Mouse (Mus musculus) liver, embryonic 11.5 days (tissue): ENCODE data around the gene Dram1. TPM values are rescaled to one million over a fixed set of nuclear protein-coding genes. Genes with fewer than 3 reads are reported as not detected.

ENCODE experiments used
- ATAC-seq: fragments of 200-750 bp; cut with Nextera tagmentation; replicated peaks from 2 replicates; pipeline ENCODE4 v1.8.0; 2017; ENCODE audit warnings: moderate number of reproducible peaks, mild to moderate bottlenecking, moderate TSS enrichment, moderate library complexity; ENCODE audit not compliant: low FRiP score
- DNase-seq: peaks from one replicate; pipeline ENCODE4 v3.0.0-alpha.2; 2017; ENCODE audit warnings: low spot score
- H3K27ac ChIP-seq: fragments of 300-500 bp; sonication (generic); 2 replicates; pipeline ENCODE4 v1.5.1; 2014; ENCODE audit warnings: mild to moderate bottlenecking, low read depth, low read length, control low read depth
- H3K27me3 ChIP-seq: fragments of 300-500 bp; sonication (generic); replicated peaks from 2 replicates; pipeline ENCODE4 v1.6.1; 2014; ENCODE audit warnings: low read length, mixed read lengths; ENCODE audit not compliant: control insufficient read depth, insufficient read depth
- H3K36me3 ChIP-seq: fragments of 300-500 bp; sonication (generic); 2 replicates; pipeline ENCODE4 v1.6.1; 2014; ENCODE audit warnings: mild to moderate bottlenecking, low read length, moderate library complexity, mixed read lengths; ENCODE audit not compliant: control insufficient read depth, insufficient read depth
- H3K4me1 ChIP-seq: fragments of 300-500 bp; sonication (generic); replicated peaks from 2 replicates; pipeline ENCODE4 v1.6.1; 2014; ENCODE audit warnings: low read length, mixed read lengths; ENCODE audit not compliant: control insufficient read depth, insufficient read depth
- H3K4me2 ChIP-seq: fragments of 300-500 bp; sonication (generic); 2 replicates; pipeline ENCODE4 v1.6.1; 2014; ENCODE audit warnings: mild to moderate bottlenecking, control low read depth, moderate library complexity
- H3K4me3 ChIP-seq: fragments of 300-500 bp; sonication (generic); 2 replicates; pipeline ENCODE4 v1.5.1; 2014; ENCODE audit warnings: low read depth, low read length, control low read depth
- H3K9ac ChIP-seq: fragments of 300-500 bp; sonication (generic); 2 replicates; pipeline ENCODE4 v1.6.1; 2014; ENCODE audit warnings: low read depth, low read length, control low read depth
- H3K9me3 ChIP-seq: fragments of 300-500 bp; sonication (generic); 2 replicates; pipeline ENCODE4 v1.6.1; 2016; ENCODE audit warnings: low read length, inconsistent platforms, mixed read lengths; ENCODE audit not compliant: control insufficient read depth
- WGBS: fragments of 180-500 bp; shearing (Covaris S2); extraction: QIAGEN DNeasy Blood & Tissue Kit; methylation state at CpG from one replicate; pipeline ENCODE4 v1.1.7; 2014; 5-methylcytosine and 5-hydroxymethylcytosine counted together
- polyA plus RNA-seq: library from polyadenylated mRNA; unstranded; fragments of >200 nt; fragmentation: Nextera tagmentation; extraction: Ambion mirVana; gene quantifications from 2 replicates; pipeline ENCODE4 v1.2.1, GENCODE M21; 2014

Gene Dram1
- polyA plus RNA-seq, 1 experiment from 2014 or later = 0.99 TPM

DNA sequence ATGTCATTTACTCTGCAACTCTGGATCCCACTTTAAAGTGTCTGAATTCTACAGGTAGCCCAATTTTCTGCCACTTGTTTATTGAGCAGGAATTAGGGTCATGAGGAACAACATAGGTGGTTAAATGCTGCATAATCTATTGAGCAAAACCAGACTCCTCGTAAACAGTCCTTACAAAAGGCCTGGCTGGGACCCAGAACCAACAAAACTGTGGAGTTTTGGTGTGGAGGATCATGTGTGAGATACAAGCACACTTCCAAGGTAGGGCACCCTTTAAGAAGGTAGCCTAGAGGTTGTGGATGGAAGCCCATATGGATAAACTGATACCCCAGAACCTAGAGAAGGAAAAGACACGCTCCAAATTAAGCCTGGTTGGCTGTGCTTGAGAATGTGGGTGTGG, 28.2 kb downstream of the Dram1 start:
- Histone ChIP-seq H3K4me1 (no peaks in the 10 kb centered on the region), H3K9ac (no peak overlapping the region), H3K4me2 (no peak overlapping the region), H3K4me3 (no peak overlapping the region), H3K27me3 (no peaks in the 10 kb centered on the region), H3K27ac (no peak overlapping the region), H3K9me3 (no peaks in the 10 kb centered on the region), H3K36me3 (no peaks in the 10 kb centered on the region)
- 86% methylated on average over 2 of the region's 2 CpGs for WGBS
- ATAC-seq (no peak), DNase-seq (no peak)

DNA sequence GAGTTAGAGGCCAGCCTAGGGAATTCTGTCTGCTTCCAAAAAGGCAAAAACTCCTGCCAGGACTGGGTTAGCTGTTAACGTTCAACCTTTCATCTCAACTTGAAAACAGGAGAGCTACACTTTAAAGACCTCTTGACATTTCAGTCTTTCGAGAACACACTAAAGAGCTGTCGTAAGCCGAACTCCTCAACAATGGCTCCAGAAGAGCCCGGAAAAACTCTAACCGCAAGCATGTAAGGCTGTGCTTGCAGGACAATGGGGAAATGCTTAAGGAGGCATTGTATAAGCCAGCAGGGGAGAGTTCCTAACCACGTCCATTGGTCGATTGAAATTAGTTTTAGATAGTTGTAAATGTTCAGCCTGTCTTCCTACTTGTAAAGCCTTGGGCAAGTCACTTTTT, 29.1 kb downstream of the Dram1 start:
- ATAC-seq (no peak), DNase-seq (no peak)
- Histone ChIP-seq H3K9ac (no peak overlapping the region), H3K27me3 (no peaks in the 10 kb centered on the region), H3K36me3 (no peaks in the 10 kb centered on the region), H3K9me3 (no peaks in the 10 kb centered on the region), H3K27ac (no peak overlapping the region), H3K4me3 (no peak overlapping the region), H3K4me1 (no peaks in the 10 kb centered on the region), H3K4me2 (no peak overlapping the region)
- 49% methylated on average over 8 of the region's 8 CpGs for WGBS

DNA sequence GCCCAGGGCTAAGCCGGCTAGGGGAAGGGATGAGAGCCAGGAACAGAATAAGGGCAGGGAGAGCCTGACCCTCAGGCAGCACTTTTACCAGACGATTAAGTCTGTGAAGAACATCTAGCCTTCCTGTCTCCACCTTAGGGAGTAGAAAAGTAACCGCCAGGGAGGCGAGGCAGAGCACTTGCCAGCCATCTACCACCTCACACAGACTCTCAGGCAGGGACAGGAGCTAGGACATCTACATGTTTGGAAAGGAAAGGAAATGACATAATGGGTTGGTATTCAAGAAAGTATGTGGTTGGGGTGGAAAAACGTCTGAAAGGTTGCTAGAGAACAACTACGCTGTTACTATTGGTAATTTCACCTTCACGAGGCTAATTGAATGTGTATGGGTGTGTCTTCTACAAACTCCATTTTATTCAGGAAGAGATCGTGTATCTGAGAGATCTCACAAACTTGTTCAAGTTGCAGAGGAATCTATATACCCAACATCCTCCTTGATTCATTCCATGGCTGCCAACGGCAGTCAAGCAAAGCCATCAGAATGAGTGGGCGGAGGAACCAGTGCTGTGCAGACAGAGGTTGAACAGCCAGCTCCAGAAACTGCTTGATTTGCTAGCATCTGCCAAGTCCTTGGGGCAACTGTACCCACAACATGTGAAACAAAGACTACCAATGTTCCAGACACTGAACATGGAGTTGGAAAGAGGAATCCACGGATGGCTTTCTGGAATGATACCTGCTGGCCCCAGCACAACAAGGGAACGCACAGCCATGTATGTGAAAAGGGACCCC, 32.2 kb downstream of the Dram1 start:
- no peak overlapping the region for H3K4me2 ChIP-seq
- ATAC-seq = no peak
- no peak for DNase-seq

DNA sequence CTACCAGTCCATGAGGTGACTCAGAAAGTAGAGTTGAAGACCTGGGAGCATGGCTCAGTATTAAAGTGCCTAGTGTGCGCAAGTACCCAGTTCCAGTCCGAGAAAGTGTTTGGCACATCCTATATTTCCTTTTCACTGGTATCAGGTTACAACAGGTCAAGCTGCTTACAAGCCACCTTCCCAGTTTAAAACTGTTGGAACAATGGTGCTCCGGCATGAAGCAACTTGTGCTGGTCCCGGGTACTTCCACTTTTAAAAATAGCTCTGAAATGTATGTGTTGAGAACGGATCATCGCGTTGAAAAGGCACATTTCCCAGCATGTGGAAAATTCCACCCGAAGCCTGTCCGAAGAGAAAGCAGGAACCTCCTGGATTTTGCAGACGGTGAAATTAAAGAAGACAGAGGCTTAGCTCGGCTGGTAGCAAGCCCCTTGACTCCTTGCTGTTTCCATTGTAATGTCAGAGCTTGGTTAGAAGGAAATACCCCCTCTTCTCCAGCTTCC, 32.9 kb downstream of the Dram1 start:
- 59% methylated on average over 11 of the region's 11 CpGs for WGBS
- Histone ChIP-seq H3K4me1 (no peaks in the 10 kb centered on the region), H3K27ac (no peak overlapping the region), H3K4me3 (no peak overlapping the region), H3K9ac (no peak overlapping the region), H3K36me3 (no peaks in the 10 kb centered on the region), H3K27me3 (no peaks in the 10 kb centered on the region), H3K4me2 (no peak overlapping the region; the same call in 1 of the 2 replicates), H3K9me3 (no peaks in the 10 kb centered on the region)
- ATAC-seq (no peak), DNase-seq (no peak)

More for the DNA sequence above, 32.2 kb downstream of the Dram1 start:
- Histone ChIP-seq H3K4me3 (no peak overlapping the region), H3K9ac (no peak overlapping the region), H3K9me3 (no peaks in the 10 kb centered on the region), H3K27me3 (no peaks in the 10 kb centered on the region), H3K4me1 (no peaks in the 10 kb centered on the region), H3K27ac (no peak overlapping the region), H3K36me3 (no peaks in the 10 kb centered on the region)
- WGBS = 71% methylated on average over 12 of the region's 12 CpGs

DNA sequence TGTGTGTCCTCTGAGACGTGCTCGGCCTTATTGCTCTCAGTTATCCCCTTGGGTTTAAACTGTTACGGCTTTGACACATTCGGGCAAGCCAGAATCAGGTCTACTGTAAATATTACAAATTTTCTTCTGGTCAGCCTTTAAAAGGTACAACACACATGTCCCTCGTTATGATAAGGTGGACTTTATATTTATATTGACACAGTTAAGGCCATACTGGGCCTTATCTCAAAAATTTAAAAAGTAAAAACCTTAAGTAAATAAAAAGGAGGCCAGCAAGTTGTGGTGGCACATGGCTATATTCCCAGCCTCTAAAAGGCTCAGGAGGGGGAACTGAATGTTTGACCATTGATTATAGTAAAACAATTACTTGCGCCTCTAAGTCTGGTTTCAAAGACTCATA, 37.5 kb downstream of the Dram1 start:
- Histone ChIP-seq H3K27ac (no peak overlapping the region), H3K36me3 (no peaks in the 10 kb centered on the region), H3K9ac (no peak overlapping the region), H3K27me3 (no peaks in the 10 kb centered on the region), H3K4me1 (0 out of 2 replicates have a peak, but pooled peaks cover 3% of the 10 kb centered on the region), H3K4me3 (no peak overlapping the region), H3K4me2 (no peak overlapping the region), H3K9me3 (no peaks in the 10 kb centered on the region)
- DNase-seq = no peak
- WGBS = 73% methylated on average over 6 of the region's 6 CpGs
- no peak for ATAC-seq

DNA sequence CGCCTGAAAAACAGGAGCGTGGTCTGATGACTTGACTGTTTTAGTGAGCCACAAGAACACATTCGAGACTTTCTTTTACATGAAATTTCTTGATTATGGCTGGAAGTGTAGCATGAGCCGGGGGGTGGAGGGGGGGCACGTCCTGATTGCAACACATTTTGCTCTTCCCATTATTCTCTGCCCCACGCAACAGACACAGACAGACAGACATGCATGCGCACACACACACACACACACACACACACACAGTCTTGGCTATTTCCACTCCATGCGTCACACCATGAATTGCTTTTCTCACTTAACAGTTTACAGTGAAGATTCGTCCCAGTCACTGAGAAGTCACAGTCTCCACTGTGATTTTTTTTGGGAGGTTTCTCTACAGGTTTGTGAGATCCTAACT, 38.2 kb downstream of the Dram1 start:
- no peak for ATAC-seq
- H3K9me3 ChIP-seq = no peaks in the 10 kb centered on the region
- DNase-seq = no peak
- no peaks in the 10 kb centered on the region for H3K27me3 ChIP-seq
- 86% methylated on average over 9 of the region's 9 CpGs for WGBS
- H3K4me3 ChIP-seq = no peak overlapping the region
- no peaks in the 10 kb centered on the region for H3K36me3 ChIP-seq
- H3K4me1 ChIP-seq = 0 out of 2 replicates have a peak, but pooled peaks cover 3% of the 10 kb centered on the region
- H3K9ac ChIP-seq = no peak overlapping the region
- H3K4me2 ChIP-seq = no peak overlapping the region
- no peak overlapping the region for H3K27ac ChIP-seq

DNA sequence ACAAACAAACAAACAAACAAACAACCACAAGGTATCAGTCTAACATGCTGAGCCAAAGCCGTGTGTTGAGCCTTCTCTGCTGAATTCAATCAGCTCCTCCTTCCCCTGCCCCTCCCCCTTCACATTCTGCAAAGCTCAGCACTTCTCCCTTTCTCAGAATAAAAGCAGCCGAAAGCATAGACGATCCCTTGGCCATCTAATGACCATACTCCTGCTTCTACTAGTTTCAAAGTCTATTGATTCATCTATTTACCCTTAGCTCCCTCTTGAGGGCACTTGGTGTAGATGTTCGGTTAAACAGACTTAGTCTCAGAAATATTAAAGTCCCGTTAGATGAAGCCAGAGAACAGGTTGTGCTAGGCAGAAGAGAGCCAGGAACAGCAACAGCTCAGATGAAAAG, 48.2 kb downstream of the Dram1 start:
- Histone ChIP-seq H3K4me2 (no peak overlapping the region), H3K4me3 (no peak overlapping the region), H3K4me1 (no peaks in the 10 kb centered on the region), H3K27ac (no peak overlapping the region), H3K27me3 (no peaks in the 10 kb centered on the region), H3K9ac (no peak overlapping the region), H3K36me3 (no peaks in the 10 kb centered on the region), H3K9me3 (no peaks in the 10 kb centered on the region)
- WGBS = 39% methylated on average over 5 of the region's 5 CpGs
- DNase-seq (no peak), ATAC-seq (no peak)

DNA sequence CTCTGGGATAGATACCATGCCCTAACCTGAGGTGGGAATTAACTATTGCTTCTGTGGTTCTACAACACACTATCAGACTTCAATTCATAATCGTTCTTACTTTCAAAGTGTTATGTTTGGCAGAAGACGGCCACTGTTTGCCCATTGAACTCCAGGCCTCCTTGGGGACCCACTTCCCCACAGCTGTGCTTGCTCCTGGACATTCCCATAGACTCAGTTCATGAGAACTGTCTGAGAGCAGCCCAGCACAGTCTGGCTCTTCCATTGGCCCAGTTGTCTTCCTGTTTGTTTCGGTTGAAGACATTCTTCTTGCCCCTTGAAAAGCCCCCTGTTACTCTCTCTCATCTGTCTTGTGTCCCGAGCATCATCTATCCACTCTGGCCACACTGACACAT, 50.8 kb downstream of the Dram1 start:
- DNase-seq = no peak
- H3K27me3 ChIP-seq = no peaks in the 10 kb centered on the region
- no peaks in the 10 kb centered on the region for H3K36me3 ChIP-seq
- H3K27ac ChIP-seq = no peak overlapping the region
- no peak overlapping the region for H3K4me2 ChIP-seq
- no peaks in the 10 kb centered on the region for H3K4me1 ChIP-seq
- no peak overlapping the region for H3K4me3 ChIP-seq
- WGBS = 63% methylated on average over 4 of the region's 4 CpGs
- no peaks in the 10 kb centered on the region for H3K9me3 ChIP-seq
- H3K9ac ChIP-seq = no peak overlapping the region
- ATAC-seq = no peak
